Mouse (Mus musculus) lung, postnatal 0 days (tissue): ENCODE measurements at regions not wholly inside any gene's neighbourhood (a gene's known extent, or its start where the extent isn't known, plus 50 kb on each side); places are given as distances from the start of the nearest gene placed in this dataset.

Source experiments
- ATAC-seq: fragments of 200-750 bp; cut with Nextera tagmentation; 2 replicates; pipeline ENCODE4 v1.8.0; 2017; ENCODE audit warnings: moderate library complexity
- DNase-seq: peaks from one replicate; pipeline ENCODE4 v3.0.0-alpha.2; 2016; ENCODE audit warnings: low spot score
- H3K27ac ChIP-seq: fragments of 300-500 bp; sonication (generic); 2 replicates; pipeline ENCODE4 v1.5.1; 2014; ENCODE audit warnings: antibody characterized with exemption, mild to moderate bottlenecking, low read length, mixed read lengths
- H3K27me3 ChIP-seq: fragments of 300-500 bp; sonication (generic); replicated peaks from 2 replicates; pipeline ENCODE4 v1.6.1; 2014; ENCODE audit warnings: low read length, mixed read lengths; ENCODE audit not compliant: insufficient read depth
- H3K36me3 ChIP-seq: fragments of 300-500 bp; sonication (generic); 2 replicates; pipeline ENCODE4 v1.6.1; 2014; ENCODE audit warnings: low read length, mixed read lengths; ENCODE audit not compliant: insufficient read depth
- H3K4me1 ChIP-seq: fragments of 300-500 bp; sonication (generic); 2 replicates; pipeline ENCODE4 v1.6.1; 2014; ENCODE audit warnings: antibody characterized with exemption, low read depth, low read length, mixed read lengths; ENCODE audit not compliant: insufficient read depth
- H3K4me2 ChIP-seq: fragments of 300-500 bp; sonication (generic); replicated peaks from 2 replicates; pipeline ENCODE4 v1.6.1; 2014; ENCODE audit warnings: low read depth, mild to moderate bottlenecking, low read length, moderate library complexity, mixed read lengths
- H3K4me3 ChIP-seq: fragments of 300-500 bp; sonication (generic); 2 replicates; pipeline ENCODE4 v1.5.1; 2014; ENCODE audit warnings: low read depth, low read length
- H3K9ac ChIP-seq: fragments of 300-500 bp; sonication (generic); replicated peaks from 2 replicates; pipeline ENCODE4 v1.6.1; 2014; ENCODE audit warnings: low read depth, mild to moderate bottlenecking
- H3K9me3 ChIP-seq: fragments of 300-500 bp; sonication (generic); 2 replicates; pipeline ENCODE4 v1.6.1; 2016; ENCODE audit warnings: low read length, mixed read lengths
- CTCF ChIP-seq: IDR thresholded peaks from 2 replicates; pipeline ENCODE4 v1.5.1; 2016; ENCODE audit warnings: antibody characterized with exemption, mild to moderate bottlenecking
- EP300 ChIP-seq: IDR thresholded peaks from 2 replicates; pipeline ENCODE4 v1.6.1; 2016; ENCODE audit warnings: antibody characterized with exemption, mild to moderate bottlenecking, control low read depth
- WGBS: fragments of 180-500 bp; shearing (Covaris S2); extraction: QIAGEN DNeasy Blood & Tissue Kit; methylation state at CpG from one replicate; pipeline ENCODE4 v1.1.7; 2014; 5-methylcytosine and 5-hydroxymethylcytosine counted together

- H3K4me1 ChIP-seq = no peaks in the 10 kb centered on the region
- WGBS = 82% methylated on average over 10 of the region's 10 CpGs
- no peak for ATAC-seq
- TF ChIP-seq EP300 (no peak), CTCF (no peak)
- no peak for DNase-seq
- no peak overlapping the region for H3K9ac ChIP-seq
- H3K27ac ChIP-seq = no peak overlapping the region
- H3K4me2 ChIP-seq = no peak overlapping the region
- H3K4me3 ChIP-seq = no peak overlapping the region
- H3K36me3 ChIP-seq = no peaks in the 10 kb centered on the region
- no peaks in the 10 kb centered on the region for H3K9me3 ChIP-seq
- H3K27me3 ChIP-seq = no peaks in the 10 kb centered on the region
Observed at GRCm38 (mm10) chr13:47955504-47955903, 305.5 kb upstream of the Id4 start.

- DNase-seq (no peak), ATAC-seq (no peak)
- no peak overlapping the region for H3K4me2 ChIP-seq
- WGBS = 87% methylated on average over 11 of the region's 11 CpGs
- no peaks in the 10 kb centered on the region for H3K4me1 ChIP-seq
- no peaks in the 10 kb centered on the region for H3K9me3 ChIP-seq
- no peaks in the 10 kb centered on the region for H3K27me3 ChIP-seq
- no peak for TF ChIP-seq EP300
- no peak for TF ChIP-seq CTCF
- no peak overlapping the region for H3K27ac ChIP-seq
- H3K4me3 ChIP-seq = no peak overlapping the region
- no peak overlapping the region for H3K9ac ChIP-seq
- no peaks in the 10 kb centered on the region for H3K36me3 ChIP-seq
Observed at GRCm38 (mm10) chr13:47957662-47958061, 303.4 kb upstream of the Id4 start.

DNA sequence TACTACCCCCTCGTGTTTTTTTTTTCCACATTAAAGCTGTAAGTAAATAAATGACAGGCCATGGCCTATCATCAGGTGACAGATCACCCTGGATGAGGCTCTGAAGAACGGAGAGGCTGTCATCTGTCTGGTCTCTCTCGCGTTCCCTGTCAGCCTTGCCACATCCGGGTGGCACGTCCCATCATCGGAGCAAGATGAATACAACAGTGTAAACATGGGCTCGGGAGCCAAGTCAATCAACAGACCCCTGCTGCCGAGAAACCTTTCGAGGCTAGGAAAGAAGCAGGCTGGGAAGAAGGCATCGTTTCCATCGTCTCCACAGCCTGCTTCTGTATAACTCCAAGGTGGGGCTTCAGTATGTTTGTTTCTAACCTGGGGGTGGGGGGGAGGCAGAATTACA lies 286.8 kb upstream of the Id4 start:
- Histone ChIP-seq H3K9ac (no peak overlapping the region), H3K4me2 (peak overlapping the region; percentile 37), H3K27me3 (no peaks in the 10 kb centered on the region), H3K4me3 (no peak overlapping the region), H3K27ac (no peak overlapping the region), H3K36me3 (no peaks in the 10 kb centered on the region), H3K4me1 (no peaks in the 10 kb centered on the region), H3K9me3 (no peaks in the 10 kb centered on the region)
- ATAC-seq (no peak), DNase-seq (no peak)
- 9% methylated on average over 12 of the region's 12 CpGs for WGBS
- TF ChIP-seq CTCF = no peak
- TF ChIP-seq EP300 = no peak

DNA sequence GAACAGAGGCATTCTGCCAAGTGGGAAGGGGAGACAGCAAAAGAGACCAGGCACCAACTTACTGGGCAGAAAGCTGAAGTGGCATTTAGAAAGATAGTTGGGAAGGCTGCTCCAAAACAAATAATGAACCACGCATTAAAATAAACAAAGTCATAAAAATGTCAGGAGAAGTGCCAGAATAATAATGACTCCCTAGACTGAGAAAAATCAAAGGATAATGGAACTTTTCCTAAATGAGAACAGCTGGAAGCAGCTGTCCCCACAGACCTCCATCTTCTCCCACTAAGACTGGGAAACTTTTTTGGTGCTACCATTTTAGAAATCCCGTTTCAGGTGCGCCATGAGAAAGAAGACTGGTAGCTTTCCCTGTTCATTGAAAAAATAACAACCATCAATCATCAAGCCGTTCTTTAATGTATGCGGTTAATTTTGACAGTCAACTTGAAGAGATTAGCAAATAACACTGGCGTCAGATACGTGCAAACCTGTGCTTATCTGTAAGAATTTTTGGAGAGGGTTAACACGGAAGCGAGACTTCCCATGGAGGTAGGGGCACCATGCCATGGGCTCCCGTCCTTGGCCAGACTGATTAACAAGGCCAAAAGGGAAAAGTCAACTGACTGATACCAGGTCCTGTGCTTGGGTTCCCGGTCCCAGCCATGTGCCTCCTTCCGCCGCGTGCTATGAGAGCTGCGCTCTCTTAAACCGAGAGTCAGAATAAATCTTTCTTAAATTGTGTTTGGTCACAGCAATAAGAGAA lies 286.1 kb upstream of the Id4 start:
- no peaks in the 10 kb centered on the region for H3K9me3 ChIP-seq
- 49% methylated on average over 16 of the region's 16 CpGs for WGBS
- no peaks in the 10 kb centered on the region for H3K27me3 ChIP-seq
- no peaks in the 10 kb centered on the region for H3K4me1 ChIP-seq
- no peak overlapping the region for H3K9ac ChIP-seq
- H3K4me2 ChIP-seq = peak overlapping the region; percentile 37
- no peak overlapping the region for H3K27ac ChIP-seq
- no peaks in the 10 kb centered on the region for H3K36me3 ChIP-seq
- DNase-seq = peak; percentile 58
- TF ChIP-seq CTCF (no peak), EP300 (0 out of 2 replicates have a peak, but pooled peaks have one; percentile 35)
- ATAC-seq = no peak; the same call in 1 of the 2 replicates
- no peak overlapping the region for H3K4me3 ChIP-seq

DNA sequence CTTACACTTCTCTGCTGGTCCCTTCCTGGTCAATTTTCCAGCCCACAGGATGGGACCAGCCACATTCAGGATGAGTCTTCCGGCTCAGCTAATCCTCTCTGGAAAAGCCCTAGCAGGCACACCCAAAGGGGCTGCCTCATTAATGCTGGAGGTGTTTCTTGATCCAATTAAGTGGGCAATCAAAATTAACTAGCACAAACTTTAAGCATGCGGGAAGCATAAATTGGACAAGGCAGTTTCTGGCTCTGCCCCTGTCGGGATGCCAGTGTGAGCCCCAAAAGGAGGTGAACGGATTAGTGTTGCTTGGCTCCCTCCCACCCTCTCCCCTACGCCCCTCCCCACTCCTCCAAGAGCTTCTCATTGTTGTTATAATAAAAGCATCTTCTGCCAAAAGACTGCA lies 262.5 kb upstream of the Id4 start:
- no peaks in the 10 kb centered on the region for H3K27me3 ChIP-seq
- no peak for TF ChIP-seq CTCF
- no peak for TF ChIP-seq EP300
- H3K9ac ChIP-seq = no peak overlapping the region
- WGBS = 66% methylated on average over 5 of the region's 5 CpGs
- DNase-seq (no peak), ATAC-seq (no peak)
- no peaks in the 10 kb centered on the region for H3K4me1 ChIP-seq
- no peak overlapping the region for H3K4me3 ChIP-seq
- no peak overlapping the region for H3K4me2 ChIP-seq
- H3K36me3 ChIP-seq = no peaks in the 10 kb centered on the region
- no peak overlapping the region for H3K27ac ChIP-seq
- no peaks in the 10 kb centered on the region for H3K9me3 ChIP-seq

DNA sequence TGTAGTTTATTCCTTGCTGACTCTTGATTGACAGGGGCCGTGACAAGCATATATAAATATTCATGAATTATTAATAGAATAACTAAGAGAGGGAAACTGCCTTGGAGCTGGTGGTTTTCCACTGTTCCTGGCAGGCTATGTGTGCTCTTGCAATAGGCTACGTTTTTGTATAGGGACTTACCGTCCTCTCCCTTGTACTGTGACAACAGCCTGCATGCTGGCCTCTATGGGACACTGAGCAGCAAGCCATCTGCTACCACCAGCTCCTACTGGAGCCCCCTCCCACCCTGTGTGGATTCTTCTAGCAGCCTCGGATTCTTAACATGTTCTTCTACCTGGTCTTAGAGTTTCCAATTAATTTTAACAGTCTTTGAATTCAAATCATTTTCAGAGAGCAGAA lies 261.6 kb upstream of the Id4 start:
- ATAC-seq (no peak), DNase-seq (no peak)
- H3K27me3 ChIP-seq = no peaks in the 10 kb centered on the region
- no peak overlapping the region for H3K9ac ChIP-seq
- H3K4me1 ChIP-seq = no peaks in the 10 kb centered on the region
- H3K4me3 ChIP-seq = no peak overlapping the region
- no peaks in the 10 kb centered on the region for H3K36me3 ChIP-seq
- no peak overlapping the region for H3K27ac ChIP-seq
- TF ChIP-seq CTCF (no peak), EP300 (no peak)
- H3K9me3 ChIP-seq = no peaks in the 10 kb centered on the region
- whole genome bisulfite sequencing = 67% methylated on average over 4 of the region's 4 CpGs
- no peak overlapping the region for H3K4me2 ChIP-seq
